Mouse (Mus musculus): ENCODE data around the gene Lin28a.

Lin28a gene

GRCm38 (mm10) chr4:133980496-133980895, 38.1 kb downstream of the Lin28a start:
- DNase-seq (ENCODE audit: low spot score): no peak

GRCm38 (mm10) chr4:133978021-133978711, 40.5 kb downstream of the Lin28a start:
- no peak for DNase-seq (ENCODE audit: low spot score)

- no peak for DNase-seq (ENCODE audit: low spot score)
Observed at GRCm38 (mm10) chr4:133971741-133972140, 46.9 kb downstream of the Lin28a start.

GRCm38 (mm10) chr4:133970876-133971275, 47.8 kb downstream of the Lin28a start:
- DNase-seq (ENCODE audit: low spot score): no peak

- no peak for DNase-seq (ENCODE audit: low spot score)
Observed at GRCm38 (mm10) chr4:133970196-133970595, 48.4 kb downstream of the Lin28a start.

GRCm38 (mm10) chr4:133969114-133969770, 49.4 kb downstream of the Lin28a start:
- no peak for DNase-seq (ENCODE audit: low spot score)

GRCm38 (mm10) chr4:133968150-133968921, 50.3 kb downstream of the Lin28a start, which contains the start of gene Hmgn2:
Gene Hmgn2, minus strand, starts transcription at chr4:133968650.
- peak; percentile 31 for DNase-seq (ENCODE audit: low spot score)

GRCm38 (mm10) chr4:133967866-133968149, 50.8 kb downstream of the Lin28a start:
- peak; percentile 92 for DNase-seq (ENCODE audit: low spot score)

GRCm38 (mm10) chr4:133967138-133967865, 51.3 kb downstream of the Lin28a start:
- peak; percentile 99 for DNase-seq (ENCODE audit: low spot score)

- DNase-seq (ENCODE audit: low spot score): no peak
Observed at GRCm38 (mm10) chr4:133966271-133966940, 52.2 kb downstream of the Lin28a start.

- DNase-seq (ENCODE audit: low spot score): no peak
Observed at GRCm38 (mm10) chr4:133962566-133962965, 56.1 kb downstream of the Lin28a start.

- DNase-seq (ENCODE audit: low spot score): no peak
Observed at GRCm38 (mm10) chr4:133958884-133959283, 59.8 kb downstream of the Lin28a start.

GRCm38 (mm10) chr4:133956358-133956757, 62.3 kb downstream of the Lin28a start:
- DNase-seq (ENCODE audit: low spot score): no peak

All from urinary bladder, postnatal 14 days (tissue).